Mouse (Mus musculus): Measurements from ENCODE around the gene Tmem240. TPM values are rescaled to one million over a fixed set of nuclear protein-coding genes. Genes with fewer than 3 reads are reported as not detected.
"Not testable (repeated sequence)": the region's sequence is repeated elsewhere in the genome, so short reads cannot be mapped to it uniquely, and the experiment has no call there.

Tmem240 gene
- polyA plus RNA-seq, 1 experiment from 2014 or later, result 27.0 TPM

DNA sequence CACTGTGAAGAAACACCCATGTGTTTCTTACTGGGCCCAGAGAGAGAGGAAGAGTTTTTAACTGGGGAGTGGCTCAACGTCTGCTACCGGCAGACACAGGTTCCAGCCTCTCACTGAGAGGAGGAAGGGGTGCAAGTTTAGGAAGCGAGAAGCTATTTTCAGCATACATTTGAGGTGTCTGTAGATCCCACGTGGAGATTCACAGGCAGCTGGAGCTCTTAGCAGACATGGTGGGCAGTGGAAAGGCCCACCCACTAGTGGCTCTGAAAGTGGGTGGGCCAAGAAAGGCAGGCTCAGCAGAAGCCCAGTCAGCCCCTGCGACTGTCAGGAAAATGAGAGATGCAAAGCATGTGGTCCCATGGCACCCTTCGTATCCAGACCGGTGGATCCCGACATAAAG is 3.7 kb downstream of the Tmem240 start:
- no peak overlapping the region for H3K4me2 ChIP-seq
- no peak for ATAC-seq (ENCODE audit: low FRiP score, low read depth)
- no peaks in the 10 kb centered on the region for H3K27me3 ChIP-seq
- WGBS, result 68% methylated on average over 8 of the region's 8 CpGs
- no peak overlapping the region for H3K4me3 ChIP-seq
- peaks cover 38% of the 10 kb centered on the region for H3K36me3 ChIP-seq
- no peak overlapping the region for H3K9ac ChIP-seq
- H3K4me1 ChIP-seq (replicated peaks), result peaks cover 48% of the 10 kb centered on the region
- H3K9me3 ChIP-seq, result no peaks in the 10 kb centered on the region
- H3K27ac ChIP-seq (replicated peaks), result no peak overlapping the region

DNA sequence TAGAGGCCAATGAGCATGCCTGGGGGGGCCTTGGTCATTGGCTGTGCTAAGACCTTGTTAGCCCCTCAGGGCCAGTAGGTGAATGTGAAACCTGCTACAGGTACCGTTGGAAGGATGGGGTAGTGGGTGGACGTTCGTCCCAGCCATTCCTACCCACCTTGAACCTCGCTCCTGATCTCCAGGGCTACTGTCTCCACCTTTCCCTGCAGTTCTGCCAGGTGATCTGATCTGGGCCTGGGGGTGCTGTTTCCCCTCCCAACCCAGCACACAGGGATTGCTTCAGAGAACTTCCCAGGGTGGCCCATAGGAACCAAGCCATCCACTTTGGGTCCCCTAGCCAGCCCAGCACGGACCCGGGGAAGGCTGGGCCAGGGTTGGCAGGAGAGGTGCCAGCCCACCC is 4.6 kb downstream of the Tmem240 start:
- Histone ChIP-seq H3K9me3 (no peaks in the 10 kb centered on the region), H3K4me2 (no peak overlapping the region), H3K27ac (replicated peaks) (no peak overlapping the region), H3K9ac (no peak overlapping the region), H3K27me3 (no peaks in the 10 kb centered on the region), H3K4me3 (no peak overlapping the region), H3K36me3 (peaks cover 45% of the 10 kb centered on the region), H3K4me1 (replicated peaks) (peaks cover 39% of the 10 kb centered on the region)
- WGBS, result 81% methylated on average over 6 of the region's 6 CpGs
- no peak for ATAC-seq (ENCODE audit: low FRiP score, low read depth)

DNA sequence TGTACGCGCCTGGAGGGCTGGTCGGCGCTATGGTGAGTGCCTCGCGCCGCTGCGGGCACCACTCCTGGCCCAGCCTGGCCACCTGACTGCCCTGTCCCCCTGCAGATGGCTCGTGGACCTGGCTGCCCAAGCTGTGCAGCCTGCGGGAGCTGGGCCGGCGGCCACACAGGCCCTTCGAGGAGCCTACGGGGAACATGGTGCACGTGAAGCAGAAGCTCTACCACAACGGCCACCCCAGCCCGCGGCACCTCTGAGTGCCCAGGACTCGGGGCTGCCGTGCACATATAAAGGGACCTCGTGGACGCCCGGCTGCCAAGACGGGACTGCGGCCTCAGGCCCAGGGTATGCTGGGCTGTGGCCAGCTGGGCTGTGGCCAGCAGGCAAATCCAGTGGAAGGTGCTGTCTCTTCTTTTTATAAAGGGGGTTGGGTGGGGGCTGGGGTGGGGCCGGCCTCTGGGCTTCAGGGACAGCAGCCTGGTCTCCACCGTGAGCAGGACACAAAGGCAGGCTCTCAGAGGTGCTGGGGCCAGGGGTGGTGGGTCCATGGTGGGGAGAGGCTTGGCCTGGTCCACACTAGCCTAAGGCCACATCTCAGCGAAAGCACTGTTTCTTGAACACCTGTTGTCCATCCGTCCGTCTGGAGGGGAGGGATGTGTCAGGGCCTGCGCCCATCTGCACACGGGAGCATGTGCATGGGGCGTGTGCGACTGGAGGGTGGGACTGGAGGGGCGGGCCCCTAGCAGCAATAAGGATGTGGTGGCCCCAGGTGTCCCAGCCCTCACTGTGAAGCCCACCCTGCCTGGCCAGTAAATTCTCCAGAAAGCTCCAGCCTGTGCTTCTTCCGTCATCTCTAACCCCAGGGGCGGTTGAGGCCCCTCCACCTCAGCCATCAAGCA is 5.4 kb downstream of the Tmem240 start:
- no peak for ATAC-seq (ENCODE audit: low FRiP score, low read depth)
- 68% methylated on average over 37 of the region's 37 CpGs for WGBS
- H3K9ac ChIP-seq, result no peak overlapping the region
- no peaks in the 10 kb centered on the region for H3K9me3 ChIP-seq
- H3K27ac ChIP-seq (replicated peaks), result no peak overlapping the region
- no peak overlapping the region for H3K4me3 ChIP-seq
- H3K27me3 ChIP-seq, result no peaks in the 10 kb centered on the region
- peaks cover 51% of the 10 kb centered on the region for H3K36me3 ChIP-seq
- no peak overlapping the region for H3K4me2 ChIP-seq
- H3K4me1 ChIP-seq (replicated peaks), result peaks cover 38% of the 10 kb centered on the region

DNA sequence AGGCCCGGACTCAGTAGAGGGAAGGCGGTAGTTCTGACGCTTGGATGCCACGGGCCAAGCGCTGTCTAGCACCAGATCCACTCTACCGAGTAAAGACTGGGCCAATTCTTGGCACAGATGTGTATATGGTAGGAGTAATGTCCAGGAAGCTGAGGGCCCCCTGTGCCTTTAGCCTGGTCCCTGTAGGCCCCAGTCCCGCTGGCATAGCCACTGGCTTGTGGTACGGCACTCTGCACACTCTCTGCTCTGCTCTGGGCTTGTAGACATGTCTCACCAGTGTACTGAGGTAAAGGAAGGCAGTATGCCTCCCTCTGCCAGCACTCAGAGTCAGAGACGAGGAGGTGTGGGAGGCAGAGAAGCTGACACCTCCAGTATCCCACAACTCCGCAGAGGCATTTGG is 6.1 kb downstream of the Tmem240 start:
- not testable (repeated sequence) for ATAC-seq (ENCODE audit: low FRiP score, low read depth); H3K9me3 ChIP-seq; H3K4me3 ChIP-seq; H3K27me3 ChIP-seq; H3K9ac ChIP-seq; H3K27ac ChIP-seq (replicated peaks); H3K4me2 ChIP-seq
- 92% methylated on average over 10 of the region's 10 CpGs for WGBS
- peaks cover 56% of the 10 kb centered on the region for H3K36me3 ChIP-seq
- peaks cover 33% of the 10 kb centered on the region for H3K4me1 ChIP-seq (replicated peaks)

DNA sequence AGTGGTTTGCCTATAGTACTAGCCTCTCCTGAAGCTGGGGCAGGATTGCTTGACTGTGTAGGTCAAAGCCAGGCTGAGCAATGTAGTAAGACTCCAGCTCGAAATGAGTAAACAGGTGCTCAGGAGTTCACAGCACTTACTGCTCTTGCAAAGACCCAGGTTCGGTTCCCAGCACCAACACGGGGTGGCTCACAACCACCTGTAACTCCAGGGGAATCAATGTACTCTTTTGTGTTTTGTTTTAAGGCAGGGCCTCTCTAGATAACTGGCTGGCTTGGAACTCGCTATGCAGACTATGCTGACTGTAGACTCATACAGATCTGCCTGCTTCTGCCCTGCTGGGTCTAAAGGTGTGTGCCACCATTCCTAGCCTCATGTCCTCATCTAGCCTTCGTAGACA is 8.1 kb downstream of the Tmem240 start:
- H3K27me3 ChIP-seq, result no peaks in the 10 kb centered on the region
- H3K4me2 ChIP-seq, result no peak overlapping the region
- H3K4me3 ChIP-seq, result no peak overlapping the region
- no peak overlapping the region for H3K9ac ChIP-seq
- no peaks in the 10 kb centered on the region for H3K9me3 ChIP-seq
- no peak overlapping the region for H3K27ac ChIP-seq (replicated peaks)
- H3K36me3 ChIP-seq, result peaks cover 60% of the 10 kb centered on the region
- no peak for ATAC-seq (ENCODE audit: low FRiP score, low read depth)
- H3K4me1 ChIP-seq (replicated peaks), result peaks cover 15% of the 10 kb centered on the region
- WGBS, result 96% methylated on average over 5 of the region's 5 CpGs

DNA sequence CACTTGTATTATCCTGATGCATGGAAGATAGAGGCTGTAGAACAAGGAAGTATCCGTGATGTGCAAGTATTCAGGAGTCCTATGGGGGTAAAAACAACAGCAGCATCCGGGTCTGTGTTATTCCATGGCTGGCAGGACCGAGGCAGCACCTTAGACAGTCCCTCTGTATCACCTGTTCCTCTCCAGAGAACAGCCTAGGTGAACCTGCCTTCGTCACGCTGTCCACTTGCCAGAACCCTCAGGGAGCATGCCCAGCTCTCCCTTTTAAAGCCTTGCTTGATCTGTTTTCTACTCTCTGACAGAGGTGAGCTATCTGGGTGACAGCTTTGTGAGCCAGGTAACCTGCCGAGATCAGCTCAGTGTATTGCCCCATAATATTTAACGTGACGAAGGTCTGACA is 9.9 kb downstream of the Tmem240 start:
- Histone ChIP-seq H3K27me3 (no peaks in the 10 kb centered on the region), H3K4me2 (no peak overlapping the region), H3K36me3 (peaks cover 75% of the 10 kb centered on the region), H3K27ac (replicated peaks) (no peak overlapping the region), H3K9ac (no peak overlapping the region), H3K9me3 (no peaks in the 10 kb centered on the region), H3K4me1 (replicated peaks) (peaks cover 8% of the 10 kb centered on the region), H3K4me3 (no peak overlapping the region)
- 94% methylated on average over 8 of the region's 8 CpGs for WGBS
- no peak for ATAC-seq (ENCODE audit: low FRiP score, low read depth)

DNA sequence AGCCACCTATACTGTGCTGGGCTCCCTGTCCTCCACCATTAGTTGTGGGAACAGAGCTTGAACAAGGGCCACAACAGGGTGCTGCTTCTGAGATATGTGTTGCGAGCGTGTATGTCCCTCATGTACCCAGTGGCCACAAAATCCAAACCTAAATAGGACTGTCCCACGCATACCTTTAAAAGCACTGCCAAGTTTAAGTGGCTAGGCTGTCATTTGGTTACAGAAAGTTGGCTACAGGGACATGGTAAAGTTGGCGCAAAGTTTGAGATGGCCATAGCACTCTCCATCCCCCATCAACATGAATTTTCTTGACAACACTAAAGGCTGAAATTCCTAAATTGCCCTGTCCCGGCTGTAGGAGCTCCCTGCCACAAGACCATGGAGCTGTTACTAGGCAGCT is 10.5 kb downstream of the Tmem240 start:
- Histone ChIP-seq H3K4me2 (no peak overlapping the region), H3K27ac (replicated peaks) (no peak overlapping the region), H3K9ac (no peak overlapping the region), H3K4me1 (replicated peaks) (peaks cover 1% of the 10 kb centered on the region; the same call in 1 of the 2 replicates), H3K36me3 (peaks cover 80% of the 10 kb centered on the region), H3K27me3 (no peaks in the 10 kb centered on the region), H3K9me3 (no peaks in the 10 kb centered on the region), H3K4me3 (no peak overlapping the region)
- ATAC-seq (ENCODE audit: low FRiP score, low read depth), result no peak
- WGBS, result 97% methylated on average over 5 of the region's 5 CpGs

DNA sequence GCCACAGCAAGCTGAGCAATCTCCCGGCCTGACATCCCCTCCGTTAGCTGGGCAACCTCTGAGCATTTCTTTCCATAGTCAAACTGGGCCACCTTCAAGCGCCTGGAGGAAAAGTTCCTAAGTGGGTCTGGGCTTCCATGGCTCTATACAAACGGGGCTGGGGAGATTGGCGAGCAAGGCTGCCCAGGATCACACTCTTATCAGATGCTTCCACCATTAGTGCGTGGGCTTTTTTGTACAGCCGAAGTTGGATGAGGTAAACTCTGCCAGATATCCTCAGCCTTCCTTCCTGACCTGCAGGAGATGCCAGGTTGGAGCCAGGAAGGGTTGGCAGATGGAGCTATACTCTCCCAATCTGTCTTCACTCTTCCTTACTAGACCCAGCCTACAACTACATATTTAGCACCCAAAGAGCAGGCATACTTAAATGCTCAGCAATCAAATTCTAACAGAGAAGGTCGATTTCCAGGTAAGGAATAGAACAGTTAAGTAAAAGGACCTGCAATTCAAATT is 11.5 kb downstream of the Tmem240 start:
- no peaks in the 10 kb centered on the region for H3K9me3 ChIP-seq
- H3K4me2 ChIP-seq, result no peak overlapping the region
- no peak overlapping the region for H3K27ac ChIP-seq (replicated peaks)
- H3K27me3 ChIP-seq, result no peaks in the 10 kb centered on the region
- no peaks in the 10 kb centered on the region for H3K4me1 ChIP-seq (replicated peaks)
- ATAC-seq (ENCODE audit: low FRiP score, low read depth), result no peak
- 87% methylated on average over 8 of the region's 8 CpGs for WGBS
- H3K9ac ChIP-seq, result no peak overlapping the region
- H3K4me3 ChIP-seq, result no peak overlapping the region
- peaks cover 84% of the 10 kb centered on the region for H3K36me3 ChIP-seq

DNA sequence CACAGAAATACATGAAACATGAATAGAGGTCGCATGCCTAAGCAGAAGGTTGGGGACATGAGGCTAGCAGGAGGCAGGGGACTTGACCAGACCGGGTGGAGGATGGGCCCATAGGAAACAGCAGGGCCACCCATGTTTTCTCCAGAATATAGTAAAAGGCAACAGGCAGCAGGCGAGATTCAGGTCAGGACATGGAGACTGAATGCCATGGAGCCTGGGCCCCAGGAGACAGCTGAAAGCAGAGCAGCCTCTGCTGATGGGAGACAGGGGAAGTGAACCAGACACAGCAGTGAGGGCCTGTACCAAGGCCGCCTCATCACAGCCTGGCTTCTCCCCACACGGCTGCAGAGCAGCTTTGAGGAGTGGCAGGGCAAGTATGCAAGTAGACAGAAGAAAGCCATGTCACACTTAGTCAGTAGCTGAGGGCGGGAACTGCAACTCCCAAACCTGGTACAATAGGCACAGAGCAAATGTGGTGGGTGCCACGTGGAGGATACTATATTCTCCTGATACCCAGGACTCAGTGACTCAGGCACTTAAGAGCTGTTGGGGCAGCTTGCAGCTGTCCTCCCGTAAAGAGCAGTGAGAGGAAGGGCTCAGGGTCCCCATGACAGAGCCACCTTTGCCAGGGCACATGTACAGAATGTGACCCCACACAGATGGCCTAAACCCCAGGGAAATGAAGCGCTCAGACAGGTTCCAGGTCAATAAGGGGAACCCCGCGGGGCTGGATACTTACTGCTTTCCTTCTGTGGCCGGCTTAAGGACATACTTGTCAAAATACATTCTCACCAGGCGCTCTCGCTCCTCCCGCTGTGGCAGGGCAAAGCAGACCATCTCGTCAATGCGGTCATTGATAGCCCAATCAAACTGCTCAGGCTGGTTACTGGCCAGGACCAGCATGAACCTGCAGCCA is 12.2 kb downstream of the Tmem240 start:
- H3K4me1 ChIP-seq (replicated peaks), result no peaks in the 10 kb centered on the region
- H3K4me3 ChIP-seq, result no peak overlapping the region
- no peak for ATAC-seq (ENCODE audit: low FRiP score, low read depth)
- H3K27me3 ChIP-seq, result no peaks in the 10 kb centered on the region
- H3K9ac ChIP-seq, result no peak overlapping the region
- 91% methylated on average over 17 of the region's 17 CpGs for WGBS
- peaks cover 88% of the 10 kb centered on the region for H3K36me3 ChIP-seq
- no peak overlapping the region for H3K27ac ChIP-seq (replicated peaks)
- H3K4me2 ChIP-seq, result no peak overlapping the region
- no peaks in the 10 kb centered on the region for H3K9me3 ChIP-seq

DNA sequence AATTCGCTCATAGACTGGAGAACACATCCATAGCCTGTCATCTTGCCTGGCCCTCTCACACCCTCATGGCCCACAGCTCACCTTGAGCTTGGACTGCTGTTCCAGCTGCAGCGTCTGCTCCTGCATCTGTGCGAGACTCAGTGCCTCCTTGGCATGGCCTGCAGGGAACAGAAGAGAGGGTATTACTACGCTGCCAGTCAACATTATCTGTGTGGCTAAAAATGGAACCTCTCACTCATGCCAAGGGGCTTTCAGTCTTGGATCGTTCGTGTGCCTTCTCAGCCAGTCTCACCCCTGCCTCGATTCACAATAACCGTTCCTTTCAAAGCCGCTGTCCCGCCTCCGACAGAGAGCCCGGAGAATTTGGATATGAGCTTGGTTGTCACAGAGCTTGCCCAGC is 22.4 kb downstream of the Tmem240 start:
- no peaks in the 10 kb centered on the region for H3K9me3 ChIP-seq
- H3K4me3 ChIP-seq, result no peak overlapping the region
- WGBS, result 91% methylated on average over 12 of the region's 12 CpGs
- H3K9ac ChIP-seq, result no peak overlapping the region
- H3K36me3 ChIP-seq, result peaks cover 39% of the 10 kb centered on the region
- H3K27me3 ChIP-seq, result no peaks in the 10 kb centered on the region
- H3K4me2 ChIP-seq, result no peak overlapping the region
- no peak overlapping the region for H3K27ac ChIP-seq (replicated peaks)
- H3K4me1 ChIP-seq (replicated peaks), result peaks cover 29% of the 10 kb centered on the region
- no peak for ATAC-seq (ENCODE audit: low FRiP score, low read depth)

DNA sequence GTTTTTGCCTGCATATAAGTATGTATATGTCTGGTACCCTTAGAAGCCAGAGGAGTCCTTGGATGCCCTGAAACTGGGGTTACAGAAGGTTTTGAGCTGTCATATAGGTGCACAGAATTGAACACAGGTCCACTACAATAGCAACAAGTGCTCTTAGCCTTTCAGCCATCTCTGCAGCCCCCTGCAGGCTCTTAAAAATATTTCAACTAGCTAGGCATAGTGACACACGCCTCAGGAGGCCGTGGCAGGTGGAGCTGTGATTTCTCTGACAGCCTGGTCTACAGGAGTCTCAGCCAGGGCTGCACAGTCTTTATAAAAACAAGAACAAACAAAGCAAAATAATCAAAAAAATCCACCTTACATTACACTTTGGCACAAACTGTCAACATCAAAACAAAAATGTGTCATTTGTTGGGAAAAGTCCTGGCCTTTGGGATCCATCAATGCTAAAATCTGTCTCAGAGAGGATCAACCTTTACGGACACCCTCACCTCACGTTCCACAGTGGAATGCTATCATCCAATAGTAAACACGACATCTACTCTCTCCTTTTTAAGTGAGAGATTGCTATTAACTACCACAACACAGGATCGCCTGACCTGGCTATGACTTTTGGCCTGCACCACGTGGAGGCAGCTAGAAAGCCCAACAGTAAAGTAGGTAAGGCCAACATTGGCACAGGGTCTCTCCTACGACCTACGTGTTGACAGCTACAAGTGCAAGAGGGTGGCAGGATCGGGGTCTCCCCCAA is 25.4 kb downstream of the Tmem240 start:
- peak overlapping the region; percentile 91 for H3K4me3 ChIP-seq
- H3K4me2 ChIP-seq, result peak overlapping the region; percentile 99
- 4% methylated on average over 10 of the region's 10 CpGs for WGBS
- peak overlapping the region; percentile 70 for H3K9ac ChIP-seq
- peaks cover 12% of the 10 kb centered on the region for H3K36me3 ChIP-seq
- peak overlapping the region; percentile 65; the same call in 1 of the 2 replicates for H3K27ac ChIP-seq (replicated peaks)
- no peak for ATAC-seq (ENCODE audit: low FRiP score, low read depth)
- no peaks in the 10 kb centered on the region for H3K27me3 ChIP-seq
- peaks cover 32% of the 10 kb centered on the region for H3K4me1 ChIP-seq (replicated peaks)
- H3K9me3 ChIP-seq, result no peaks in the 10 kb centered on the region

Measured in hindbrain, embryonic 15.5 days (tissue).